Mouse (Mus musculus): ENCODE measurements at regions not wholly inside any gene's neighbourhood (a gene's known extent, or its start where the extent isn't known, plus 50 kb on each side); places are given as distances from the start of the nearest gene placed in this dataset.

GRCm38 (mm10) chr13:69952061-69952460 is 149.9 kb downstream of the Med10 start:
- TF ChIP-seq CTCF (IDR thresholded peaks at IDR 0.05) = no peak
- no peak for TF ChIP-seq EP300 (IDR thresholded peaks at IDR 0.05)

Measured in lung, postnatal 0 days (tissue).